Mouse (Mus musculus): ENCODE results near the gene Retreg1. TPM values are rescaled to one million over a fixed set of nuclear protein-coding genes. Genes with fewer than 3 reads are reported as not detected.
A peak's percentile ranks its signal among the peaks of the same experiment; 100 is the strongest.

Gene Retreg1
- total RNA-seq, 1 experiment from 2014 or later = 132 TPM

DNA sequence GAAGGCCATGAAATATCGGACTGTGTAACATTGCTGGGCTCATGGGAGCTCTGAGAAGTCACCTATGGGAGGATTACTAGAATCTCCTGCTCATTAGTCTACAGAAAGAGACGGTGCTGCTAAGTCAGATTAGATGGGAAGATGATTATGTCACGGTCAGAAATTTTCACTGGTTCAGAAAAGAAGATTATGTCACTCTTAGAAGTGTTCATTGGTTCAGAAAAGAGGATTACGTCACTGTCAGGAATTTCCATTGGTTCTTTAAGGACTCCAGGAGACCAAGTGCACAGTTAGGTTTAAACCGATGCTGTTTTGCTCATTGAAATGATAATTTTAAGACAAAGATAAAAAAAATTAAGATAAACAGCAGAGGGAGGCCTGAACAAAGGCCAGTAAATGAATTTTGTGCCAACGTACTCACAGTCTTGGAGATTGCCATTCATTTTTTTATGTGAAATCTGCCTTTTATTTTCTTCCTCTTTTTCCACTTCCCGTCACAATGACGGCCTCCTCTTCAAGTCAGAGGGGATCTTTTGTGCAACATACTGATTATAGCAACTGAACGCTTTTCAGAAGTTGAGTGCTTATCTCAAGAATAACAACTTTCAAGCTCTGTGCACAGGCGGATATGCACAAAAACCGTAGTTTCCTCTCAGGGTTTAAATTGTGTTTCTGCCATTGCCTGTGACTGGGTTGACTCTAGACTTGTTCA is 67.0 kb downstream of the Retreg1 start:
- ATAC-seq (replicated peaks; ENCODE audit: insufficient number of reproducible peaks, low FRiP score, low TSS enrichment, poor library complexity, severe bottlenecking) = peak; percentile 61

DNA sequence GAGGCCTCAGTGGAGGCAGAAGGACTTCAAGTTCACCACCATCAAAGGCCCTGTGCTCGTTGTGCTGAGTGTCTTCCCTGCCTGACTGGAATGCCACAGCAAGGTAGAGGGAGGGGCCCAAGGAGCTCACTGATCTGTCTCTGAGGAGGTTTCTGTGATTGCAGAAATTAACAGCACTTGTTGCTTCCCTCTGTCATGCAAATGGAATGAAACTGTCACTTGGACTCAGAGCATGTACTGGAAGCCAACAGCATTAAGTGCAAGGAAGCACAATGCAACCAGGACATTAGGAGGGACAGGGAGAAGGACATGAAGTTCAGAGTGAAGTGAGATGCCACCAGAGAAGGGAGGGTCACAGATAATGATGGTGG is 67.5 kb downstream of the Retreg1 start:
- 0 out of 2 replicates have a peak, but pooled peaks have one; percentile 16 for ATAC-seq (replicated peaks; ENCODE audit: insufficient number of reproducible peaks, low FRiP score, low TSS enrichment, poor library complexity, severe bottlenecking)

DNA sequence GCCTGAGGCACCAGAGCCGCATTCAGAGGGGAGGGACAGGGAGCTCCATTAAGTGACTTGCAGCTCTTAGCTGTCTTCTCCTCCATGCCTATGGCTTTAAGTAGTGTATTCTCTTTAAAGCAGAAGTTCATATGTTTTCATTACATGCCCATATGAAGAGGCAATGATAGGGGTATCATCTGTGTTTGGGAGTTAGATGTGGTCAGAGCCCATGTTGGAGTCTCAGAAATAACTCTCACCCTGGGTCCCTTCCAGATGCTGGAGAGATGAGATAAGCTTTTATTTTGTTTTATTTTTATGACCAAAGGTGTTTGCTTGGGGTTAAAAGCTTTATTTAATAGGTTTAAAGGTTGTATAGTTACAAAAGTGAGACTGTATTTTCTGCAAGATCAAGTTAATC is 67.9 kb downstream of the Retreg1 start:
- ATAC-seq (replicated peaks; ENCODE audit: insufficient number of reproducible peaks, low FRiP score, low TSS enrichment, poor library complexity, severe bottlenecking) = no peak

DNA sequence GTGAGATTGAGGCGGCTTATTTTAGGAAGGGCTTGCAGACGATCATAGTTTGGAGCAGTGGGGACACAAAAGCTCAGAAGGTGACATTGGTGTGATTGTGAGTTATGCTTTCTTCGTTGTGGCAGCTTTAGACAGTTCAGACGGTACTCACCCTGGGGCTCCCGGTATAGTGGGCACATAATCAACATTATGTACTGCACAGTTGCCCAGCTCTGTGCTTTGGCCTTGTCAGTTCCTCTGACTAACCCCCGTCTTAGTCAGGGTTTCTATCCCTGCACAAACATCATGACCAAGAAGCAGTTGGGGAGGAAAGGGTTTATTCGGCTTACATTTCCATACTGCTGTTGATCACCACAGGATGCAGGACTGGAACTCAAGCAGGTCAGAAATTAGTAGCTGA is 69.9 kb downstream of the Retreg1 start:
- ATAC-seq (replicated peaks; ENCODE audit: insufficient number of reproducible peaks, low FRiP score, low TSS enrichment, poor library complexity, severe bottlenecking) = no peak

DNA sequence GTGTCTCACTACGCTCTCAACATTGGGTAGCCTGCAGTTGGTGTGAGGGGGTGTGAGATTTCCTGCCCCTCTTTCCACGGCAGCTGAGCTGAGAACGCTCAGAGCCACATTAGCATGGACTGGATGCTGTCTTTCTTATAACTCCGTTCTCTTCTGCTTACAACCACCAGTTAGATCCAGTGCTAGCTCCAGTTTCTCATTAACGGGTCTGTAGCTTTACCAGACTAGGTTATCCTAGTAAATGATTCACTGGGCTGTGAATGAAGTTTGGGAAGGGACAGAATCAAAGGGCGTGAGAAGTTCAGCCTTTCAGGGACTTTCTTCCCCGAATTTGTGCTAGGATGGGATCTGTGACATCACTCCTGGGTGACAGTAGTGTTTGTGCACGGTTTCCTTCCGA is 70.7 kb downstream of the Retreg1 start:
- no peak for ATAC-seq (replicated peaks; ENCODE audit: insufficient number of reproducible peaks, low FRiP score, low TSS enrichment, poor library complexity, severe bottlenecking)

DNA sequence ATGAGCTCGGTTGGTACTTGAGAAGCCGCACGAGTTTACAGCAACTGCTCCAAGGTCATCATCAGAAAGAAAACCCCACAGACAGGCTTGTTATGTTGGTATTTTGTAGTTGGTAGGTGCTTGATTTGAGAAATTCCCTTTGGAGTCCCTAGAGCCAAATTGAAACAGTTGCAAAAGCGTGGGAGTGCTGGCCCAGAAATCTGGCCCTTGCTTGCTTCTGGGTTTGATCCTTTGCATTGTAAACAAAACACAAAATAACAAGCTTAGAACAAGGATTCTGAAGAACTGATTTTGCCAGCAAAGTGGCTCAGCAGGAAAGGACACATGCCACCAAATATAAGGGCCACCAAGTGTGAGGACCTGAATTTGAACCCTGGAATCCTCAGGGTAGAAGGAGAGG is 71.2 kb downstream of the Retreg1 start:
- no peak for ATAC-seq (replicated peaks; ENCODE audit: insufficient number of reproducible peaks, low FRiP score, low TSS enrichment, poor library complexity, severe bottlenecking)

DNA sequence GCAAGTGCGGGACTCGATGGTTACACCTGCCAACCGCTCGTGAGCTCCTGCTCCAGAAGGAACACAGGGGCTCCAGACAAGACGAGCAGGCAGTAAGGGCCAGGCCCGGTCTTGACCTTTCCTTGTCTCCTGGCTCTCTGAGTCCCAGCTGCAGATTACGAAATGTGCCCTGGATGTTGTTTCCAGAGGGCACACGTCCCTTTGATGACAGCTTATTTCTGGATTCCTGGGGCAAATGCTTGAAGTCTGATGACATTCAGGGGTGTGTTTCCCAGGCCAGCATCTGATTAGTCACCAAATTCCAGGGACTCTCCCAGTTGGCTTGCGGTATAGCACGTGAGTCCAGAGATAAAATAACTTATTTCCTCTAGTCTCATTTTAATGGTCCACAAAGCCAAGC is 72.0 kb downstream of the Retreg1 start:
- no peak for ATAC-seq (replicated peaks; ENCODE audit: insufficient number of reproducible peaks, low FRiP score, low TSS enrichment, poor library complexity, severe bottlenecking)

DNA sequence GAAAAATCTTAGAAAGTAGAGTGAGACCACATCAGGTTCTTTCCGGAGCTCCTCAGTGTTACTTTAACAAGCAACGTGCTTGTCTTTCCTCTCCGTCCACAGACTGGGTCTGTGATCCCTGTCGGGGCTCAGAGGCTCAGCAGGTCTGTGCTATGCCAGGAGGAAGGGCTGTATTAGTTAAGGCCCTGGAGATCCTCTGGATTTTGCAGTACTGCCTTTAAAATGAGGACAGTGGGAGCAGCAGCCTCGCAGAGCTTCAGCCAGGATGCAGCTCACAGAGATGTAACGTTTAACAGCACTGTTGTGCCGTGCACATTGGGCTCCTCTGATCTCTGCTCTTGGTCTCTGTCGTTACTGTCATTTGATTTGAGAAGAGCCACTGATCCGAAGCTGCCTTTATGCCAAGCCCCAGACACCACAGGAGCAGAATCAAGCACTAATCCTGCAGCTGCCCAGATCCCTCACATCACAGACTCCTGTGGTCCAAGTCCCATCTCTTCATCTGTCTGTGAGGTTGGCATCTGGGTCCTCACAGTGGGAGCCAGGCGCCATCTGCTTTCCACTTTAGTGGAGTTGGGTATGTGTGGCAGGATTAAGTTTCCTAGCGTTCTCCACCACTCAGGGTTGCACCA is 72.7 kb downstream of the Retreg1 start:
- no peak for ATAC-seq (replicated peaks; ENCODE audit: insufficient number of reproducible peaks, low FRiP score, low TSS enrichment, poor library complexity, severe bottlenecking)

DNA sequence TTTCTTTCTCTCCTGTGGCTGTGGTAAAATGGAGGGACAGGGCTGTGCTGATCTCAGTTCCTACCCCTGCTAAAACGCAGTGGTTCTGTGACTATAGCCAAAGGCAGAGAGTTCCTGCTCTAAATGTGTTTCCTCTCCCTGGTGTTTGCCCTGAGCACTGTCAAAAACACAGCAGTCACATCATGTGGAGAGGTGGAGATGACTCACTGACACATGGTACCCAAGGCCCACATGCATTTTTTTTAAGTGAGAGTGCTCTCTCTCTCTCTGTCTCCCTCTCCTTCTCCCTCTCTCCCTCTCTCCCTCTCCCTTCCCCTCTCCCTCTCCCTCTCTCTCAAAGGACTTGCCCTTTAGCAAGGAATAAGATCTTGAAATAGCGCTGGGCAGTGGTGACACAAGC is 73.3 kb downstream of the Retreg1 start:
- no peak for ATAC-seq (replicated peaks; ENCODE audit: insufficient number of reproducible peaks, low FRiP score, low TSS enrichment, poor library complexity, severe bottlenecking)

DNA sequence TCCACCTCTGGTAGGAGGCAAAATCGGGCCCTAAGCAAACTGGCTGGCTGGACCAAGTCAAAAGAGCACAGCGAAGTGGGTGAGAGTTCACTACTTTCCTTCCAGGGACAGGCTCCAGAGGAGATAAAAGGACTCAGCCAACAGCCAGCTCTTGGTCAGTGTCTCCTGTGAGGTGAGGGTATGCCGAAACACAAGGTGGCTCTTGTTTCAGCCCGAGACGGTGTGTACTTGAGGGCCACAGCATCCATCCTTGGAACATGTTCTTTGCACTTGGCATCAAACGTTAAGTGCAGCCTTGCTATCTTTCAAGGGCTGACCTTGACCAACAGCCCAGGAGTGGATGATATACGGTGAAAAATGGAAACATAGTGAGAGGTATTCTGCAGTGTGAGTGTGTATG is 75.7 kb downstream of the Retreg1 start:
- no peak for ATAC-seq (replicated peaks; ENCODE audit: insufficient number of reproducible peaks, low FRiP score, low TSS enrichment, poor library complexity, severe bottlenecking)

DNA sequence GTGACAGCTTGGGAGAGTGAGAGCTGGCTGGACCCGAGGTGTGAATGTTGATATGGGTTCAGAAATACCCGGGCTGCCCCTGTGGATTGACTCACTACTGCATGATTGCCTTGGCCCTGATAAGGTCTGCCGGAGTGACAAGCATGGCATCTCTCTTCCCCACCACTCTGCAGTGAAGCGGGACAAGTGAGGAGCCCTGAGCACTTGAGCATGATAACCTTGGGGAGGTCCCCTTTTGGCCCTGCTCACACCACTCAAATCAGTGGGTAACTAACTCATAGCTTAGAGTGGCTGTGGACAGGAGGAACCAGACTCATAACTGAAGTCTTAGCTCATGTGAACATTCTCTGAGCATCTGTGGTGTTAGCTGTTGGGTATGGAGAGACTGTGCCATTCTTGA is 77.0 kb downstream of the Retreg1 start:
- peak; percentile 37; the same call in 1 of the 2 replicates for ATAC-seq (replicated peaks; ENCODE audit: insufficient number of reproducible peaks, low FRiP score, low TSS enrichment, poor library complexity, severe bottlenecking)

DNA sequence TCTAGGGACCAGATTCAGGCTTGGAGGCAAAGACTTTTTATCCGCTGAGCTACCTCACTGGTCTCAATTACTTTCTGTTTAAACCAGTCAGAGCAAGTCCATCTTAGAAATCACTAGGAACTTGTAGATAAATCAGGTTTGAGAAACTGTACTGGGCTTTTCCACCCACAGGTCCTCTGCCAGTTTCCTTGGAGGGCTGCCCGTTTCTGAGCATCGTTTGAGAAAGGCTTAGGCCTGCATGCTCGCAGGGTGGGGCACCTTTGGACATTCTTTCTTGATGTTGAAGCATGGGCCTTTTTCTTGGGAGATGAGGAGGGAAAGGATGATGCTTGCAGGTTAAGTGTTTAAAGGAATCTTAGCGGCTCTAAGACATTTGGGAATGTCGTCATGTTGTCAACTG is 77.9 kb downstream of the Retreg1 start:
- ATAC-seq (replicated peaks; ENCODE audit: insufficient number of reproducible peaks, low FRiP score, low TSS enrichment, poor library complexity, severe bottlenecking) = no peak

DNA sequence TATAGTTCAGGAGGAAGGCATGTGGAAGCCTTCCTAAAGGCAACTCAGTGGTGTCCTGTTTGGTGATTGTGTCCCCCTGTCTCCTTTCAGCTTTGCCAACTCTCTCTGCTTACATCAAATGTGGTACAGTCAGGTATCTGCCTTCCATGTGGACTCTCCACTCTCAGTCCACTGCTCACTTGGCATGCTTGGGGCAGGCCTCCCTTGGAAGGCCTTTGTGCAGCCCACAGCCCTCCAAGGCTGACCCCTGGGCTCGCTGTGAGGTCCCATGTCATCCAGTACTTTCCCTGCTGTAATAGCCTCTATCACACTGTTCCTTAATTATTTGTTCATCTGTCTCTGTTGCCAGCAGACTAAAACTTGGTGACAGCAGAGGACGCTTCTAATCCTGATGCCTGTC is 79.0 kb downstream of the Retreg1 start:
- no peak; the same call in 1 of the 2 replicates for ATAC-seq (replicated peaks; ENCODE audit: insufficient number of reproducible peaks, low FRiP score, low TSS enrichment, poor library complexity, severe bottlenecking)

DNA sequence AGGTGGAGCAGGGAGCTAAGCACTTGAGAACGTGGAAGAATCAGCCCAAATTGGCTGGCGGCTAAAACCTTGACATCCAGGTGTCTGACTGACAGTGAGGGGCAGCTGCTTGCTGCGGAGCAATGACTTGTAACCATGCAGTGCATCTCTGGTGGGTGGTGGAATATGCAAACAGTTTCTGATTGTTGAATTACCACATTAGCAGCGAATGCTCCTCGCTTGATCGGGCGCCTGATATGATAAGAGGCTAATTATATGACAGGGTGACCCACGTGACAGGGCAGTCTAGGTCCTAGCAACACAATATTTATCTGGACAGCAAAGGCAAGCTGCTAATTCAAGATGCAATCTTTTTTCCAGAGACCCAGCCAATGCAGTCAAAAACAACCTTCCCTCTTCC is 80.9 kb downstream of the Retreg1 start:
- no peak for ATAC-seq (replicated peaks; ENCODE audit: insufficient number of reproducible peaks, low FRiP score, low TSS enrichment, poor library complexity, severe bottlenecking)

DNA sequence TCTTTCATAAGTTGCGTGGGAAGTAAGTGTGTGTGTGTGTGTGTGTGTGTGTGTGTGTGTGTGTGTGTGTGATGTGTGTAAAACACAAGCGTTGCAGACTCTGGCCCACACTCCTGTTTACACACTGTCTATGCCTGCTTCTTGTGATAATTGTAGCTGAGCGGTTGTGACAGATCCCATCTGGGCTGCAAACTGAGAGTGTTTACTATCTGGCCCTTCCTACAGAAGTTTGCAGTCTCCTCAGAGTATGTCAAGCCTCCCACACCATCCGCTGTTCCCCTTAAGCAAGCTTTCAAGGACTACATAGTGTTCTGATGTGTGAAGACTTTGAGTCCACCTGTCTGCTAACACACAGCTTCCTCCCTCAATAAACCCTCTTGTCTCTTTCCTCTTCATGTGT is 83.2 kb downstream of the Retreg1 start:
- no peak for ATAC-seq (replicated peaks; ENCODE audit: insufficient number of reproducible peaks, low FRiP score, low TSS enrichment, poor library complexity, severe bottlenecking)

DNA sequence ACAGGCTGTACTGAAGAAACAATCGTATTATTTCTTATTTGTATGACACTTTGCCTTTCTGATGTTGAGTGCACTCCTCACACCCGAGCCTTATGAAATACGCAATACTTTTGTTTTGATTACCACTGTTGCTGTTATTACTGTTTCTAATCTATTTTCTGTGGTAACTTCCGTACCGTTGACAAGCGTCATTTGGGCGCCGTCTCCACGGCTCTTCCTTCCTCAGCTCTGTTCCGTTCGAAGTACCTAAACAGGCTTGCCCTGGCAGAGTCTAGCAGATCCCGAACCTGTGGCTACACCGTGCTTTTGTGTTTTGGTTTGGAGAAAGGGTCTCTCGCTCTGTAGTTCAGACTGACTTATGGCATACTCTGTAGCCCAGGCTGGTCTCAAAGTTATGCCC is 84.1 kb downstream of the Retreg1 start:
- ATAC-seq (replicated peaks; ENCODE audit: insufficient number of reproducible peaks, low FRiP score, low TSS enrichment, poor library complexity, severe bottlenecking) = no peak

DNA sequence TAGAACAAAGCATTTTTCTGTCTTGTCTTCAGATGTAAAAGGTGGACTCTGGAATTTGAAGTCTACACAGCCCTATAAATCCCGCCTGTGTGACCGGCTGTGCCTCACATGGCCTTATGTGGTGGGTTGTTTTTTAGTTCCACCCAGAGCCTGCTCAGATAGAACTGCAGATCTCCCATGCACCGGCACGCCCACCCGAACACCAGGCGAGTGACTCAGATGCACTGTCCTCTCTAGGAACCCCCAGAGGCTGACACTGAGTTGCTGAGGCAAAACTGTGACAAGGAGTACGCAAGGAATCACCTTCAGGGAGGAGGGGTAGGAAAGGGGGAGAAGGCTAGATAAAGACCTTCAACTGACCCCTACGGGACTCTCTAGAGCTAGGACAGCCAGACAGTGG is 85.0 kb downstream of the Retreg1 start:
- ATAC-seq (replicated peaks; ENCODE audit: insufficient number of reproducible peaks, low FRiP score, low TSS enrichment, poor library complexity, severe bottlenecking) = no peak

DNA sequence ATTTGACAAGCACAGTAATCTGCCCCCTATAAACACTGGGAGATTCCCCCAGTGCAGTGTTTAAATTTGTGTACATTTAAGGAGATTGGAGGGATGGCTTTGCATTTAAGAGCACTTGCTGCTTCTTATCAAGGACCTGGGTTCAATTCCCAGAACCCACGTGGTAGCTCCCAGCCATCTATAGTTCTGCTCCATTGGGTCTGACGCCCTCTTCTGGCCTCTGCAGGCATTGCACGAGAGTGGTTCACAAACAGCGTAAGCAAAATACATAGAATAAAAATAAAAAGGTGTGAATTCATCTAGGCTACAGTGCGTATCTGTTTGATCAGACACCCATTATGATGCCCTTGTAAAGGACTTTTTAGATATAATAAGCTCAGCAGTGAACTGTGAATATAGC is 85.9 kb downstream of the Retreg1 start:
- ATAC-seq (replicated peaks; ENCODE audit: insufficient number of reproducible peaks, low FRiP score, low TSS enrichment, poor library complexity, severe bottlenecking) = no peak

DNA sequence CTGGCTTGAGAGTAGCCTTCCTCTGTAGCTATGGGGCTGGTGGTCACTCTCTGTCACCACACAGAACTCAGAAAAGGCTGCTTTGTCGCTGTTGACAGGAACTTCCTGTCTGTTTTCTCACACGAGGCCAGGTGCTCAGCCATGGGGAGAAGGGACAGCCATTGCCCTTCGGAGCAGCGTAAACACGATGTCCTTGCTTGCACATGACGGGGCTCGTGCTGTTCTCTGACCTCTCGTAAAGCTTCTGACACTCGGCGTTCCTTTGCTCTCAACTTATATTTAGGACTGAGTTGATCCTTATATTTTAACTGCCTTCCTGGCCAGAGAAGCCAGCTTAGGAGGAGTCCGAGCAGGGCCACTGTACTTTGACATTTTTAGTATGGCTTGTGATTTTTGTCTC is 86.5 kb downstream of the Retreg1 start:
- no peak for ATAC-seq (replicated peaks; ENCODE audit: insufficient number of reproducible peaks, low FRiP score, low TSS enrichment, poor library complexity, severe bottlenecking)

DNA sequence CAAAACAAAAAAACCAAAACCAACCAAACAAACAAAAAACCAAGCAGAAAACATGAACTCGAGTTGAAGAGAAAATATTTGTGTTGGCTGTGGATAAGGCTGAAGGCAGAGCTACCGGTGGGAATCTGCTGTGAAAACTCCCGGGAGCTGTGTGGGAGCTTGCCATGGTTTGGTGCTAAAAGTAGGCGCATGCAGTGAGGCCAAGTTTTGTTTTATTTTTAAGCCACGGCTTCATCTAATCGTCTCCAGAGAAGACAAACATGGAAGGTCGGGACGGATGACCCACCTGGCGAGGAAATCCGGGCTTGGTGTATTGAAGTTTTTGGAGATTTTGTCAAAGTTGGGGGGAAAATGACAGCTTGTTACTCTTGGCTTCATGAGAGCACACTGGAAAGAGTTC is 87.0 kb downstream of the Retreg1 start:
- no peak for ATAC-seq (replicated peaks; ENCODE audit: insufficient number of reproducible peaks, low FRiP score, low TSS enrichment, poor library complexity, severe bottlenecking)

DNA sequence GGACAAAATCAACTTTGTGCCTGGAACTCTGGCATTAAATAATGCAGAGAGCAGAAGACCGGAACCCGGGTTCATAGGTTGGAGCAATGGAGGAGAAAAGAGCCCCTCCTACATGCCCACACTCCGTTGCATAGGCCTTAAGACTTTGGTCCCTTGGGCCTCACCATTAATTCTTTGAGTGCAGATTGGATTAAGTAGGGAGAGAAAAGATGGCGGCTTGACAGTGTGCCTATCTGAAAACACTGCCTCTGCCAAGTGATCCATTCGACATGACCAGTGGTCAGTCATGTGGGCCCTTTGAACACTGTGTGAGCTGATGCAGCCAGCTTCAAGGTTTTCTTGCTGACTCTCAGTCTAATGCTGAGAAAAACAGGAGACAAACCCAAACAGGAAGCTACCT is 87.7 kb downstream of the Retreg1 start:
- ATAC-seq (replicated peaks; ENCODE audit: insufficient number of reproducible peaks, low FRiP score, low TSS enrichment, poor library complexity, severe bottlenecking) = no peak

All from monocyte, adult 5-6 weeks (primary cell).